Mouse (Mus musculus) heart, adult 2 months (tissue): ENCODE results near the gene Serpinb8. TPM values are rescaled to one million over a fixed set of nuclear protein-coding genes. Genes with fewer than 3 reads are reported as not detected.

Experiments used
- DNase-seq, 2 experiments: peaks; one replicate each; pipeline ENCODE4 v3.0.0; 2021
- H3K27ac ChIP-seq: fragments of 200-600 bp; 2 replicates; pipeline ENCODE4 v1.8.1; 2022
- H3K27me3 ChIP-seq: fragments of 200-500 bp; 2 replicates; pipeline ENCODE4 v1.6.1; 2012; ENCODE audit warnings: mild to moderate bottlenecking, low read length, inconsistent platforms, mixed read lengths; ENCODE audit not compliant: control insufficient read depth, insufficient read depth
- H3K36me3 ChIP-seq: fragments of 200-500 bp; 2 replicates; pipeline ENCODE4 v1.6.1; 2012; ENCODE audit warnings: low read length, inconsistent platforms; ENCODE audit not compliant: control insufficient read depth, insufficient read depth
- H3K4me1 ChIP-seq: fragments of 200-500 bp; 2 replicates; pipeline ENCODE4 v1.6.1; 2011; ENCODE audit warnings: low read length; ENCODE audit not compliant: control insufficient read depth, insufficient read depth
- H3K4me3 ChIP-seq: fragments of 200-600 bp; 2 replicates; pipeline ENCODE4 v1.8.1; 2022
- H3K79me2 ChIP-seq: fragments of 200-500 bp; replicated peaks from 2 replicates; pipeline ENCODE4 v1.6.1; 2012; ENCODE audit warnings: mild to moderate bottlenecking, inconsistent platforms, low read length, moderate library complexity, mixed read lengths; ENCODE audit not compliant: control insufficient read depth, insufficient read depth
- H3K9ac ChIP-seq: fragments of 200-500 bp; 2 replicates; pipeline ENCODE4 v1.6.1; 2012; ENCODE audit warnings: low read depth, mild to moderate bottlenecking, control low read depth, inconsistent platforms, low read length, mixed read lengths
- CTCF ChIP-seq: fragments of 200-600 bp; IDR thresholded peaks from 2 replicates; pipeline ENCODE4 v1.8.1; 2022; ENCODE audit warnings: antibody characterized with exemption, mild to moderate bottlenecking, moderate library complexity
- EP300 ChIP-seq: fragments of 200-500 bp; IDR thresholded peaks from 2 replicates; pipeline ENCODE4 v1.6.1; 2011; ENCODE audit warnings: low read depth, low read length, control low read depth; ENCODE audit not compliant: insufficient read depth
- POLR2A ChIP-seq: fragments of 200-500 bp; IDR thresholded peaks from 2 replicates; pipeline ENCODE4 v1.6.1; 2011; ENCODE audit warnings: mild to moderate bottlenecking, low read depth, low read length, control low read depth; ENCODE audit not compliant: insufficient read depth
- WGBS: fragments of 180-500 bp; shearing (Covaris S2); methylation state at CpG from one replicate; pipeline ENCODE4 v1.1.7; 2018; 5-methylcytosine and 5-hydroxymethylcytosine counted together
- intact Hi-C: fragments of 180-260 bp; cut with DNase I; formaldehyde crosslinking; loops from one replicate; pipeline ENCODE4 v1.15.1; 2025
- long read RNA-seq: library from polyadenylated mRNA; stranded (forward); transcript quantifications from one replicate; pipeline ENCODE4 v2.0.0, GENCODE M21; 2021
- polyA plus RNA-seq: library from polyadenylated mRNA; depleted of rRNA; stranded (reverse); fragments of >200 nt; gene quantifications from 2 replicates; pipeline ENCODE4 v1.2.3, GENCODE M21; 2012; rRNA removed
- total RNA-seq, 2 experiments: library from RNA; stranded (reverse); gene quantifications; 2 replicates each; pipeline ENCODE4 v1.2.3; 2021

Serpinb8 gene
- total RNA-seq = 1 to 10 TPM; 1.8 TPM
- polyA plus RNA-seq = 1.3 and 2.0 TPM in 2 replicates
- long read RNA-seq, full-length matches to known transcripts = 3 of 3 reads
- long read RNA-seq, partial matches to known transcripts = 0 of 3 reads
- long read RNA-seq, other reads (novel, unspliced or antisense) = 0 of 3 reads

GRCm38 (mm10) chr1:107589691-107590470, at the start of gene Serpinb8:
Gene Serpinb8, plus strand, starts transcription at chr1:107590006.
- Histone ChIP-seq H3K36me3 (no peaks in the 10 kb centered on the region), H3K9ac (0 out of 2 replicates have a peak within 1 kb of the TSS, but pooled peaks have one; percentile 33), H3K27me3 (no peaks in the 10 kb centered on the region), H3K27ac (peak within 1 kb of the TSS; percentile 65), H3K4me1 (no peaks in the 10 kb centered on the region; the same call in none of the 2 replicates), H3K4me3 (peak within 1 kb of the TSS; percentile 36), H3K79me2 (no peaks in the 10 kb centered on the region)
- 12% methylated on average over 10 of the region's 10 CpGs for WGBS
- TF ChIP-seq EP300 (no peak), POLR2A (no peak), CTCF (no peak)
- peak; percentile 64 to 72 for DNase-seq
- intact Hi-C loops = no loop called here

GRCm38 (mm10) chr1:107559494-107559893, 30.3 kb upstream of the Serpinb8 start:
- DNase-seq = no peak
- WGBS = 73% methylated on average over 3 of the region's 3 CpGs

GRCm38 (mm10) chr1:107562110-107562509, 27.7 kb upstream of the Serpinb8 start:
- no peak overlapping the region for H3K27ac ChIP-seq
- no peaks in the 10 kb centered on the region for H3K79me2 ChIP-seq
- no peak overlapping the region for H3K9ac ChIP-seq
- H3K36me3 ChIP-seq = no peaks in the 10 kb centered on the region
- 64% methylated on average over 1 of the region's 1 CpGs for WGBS
- H3K4me1 ChIP-seq = no peaks in the 10 kb centered on the region; the same call in 1 of the 2 replicates
- no peak overlapping the region for H3K4me3 ChIP-seq
- no peak for DNase-seq
- no peaks in the 10 kb centered on the region for H3K27me3 ChIP-seq
- TF ChIP-seq CTCF (0 out of 2 replicates have a peak, but pooled peaks have one; percentile 23), POLR2A (no peak)
- intact Hi-C loops = no loop called here

More at GRCm38 (mm10) chr1:107559494-107559893, 30.3 kb upstream of the Serpinb8 start:
- Histone ChIP-seq H3K27ac (no peak overlapping the region), H3K79me2 (no peaks in the 10 kb centered on the region), H3K36me3 (no peaks in the 10 kb centered on the region), H3K4me1 (no peaks in the 10 kb centered on the region), H3K27me3 (no peaks in the 10 kb centered on the region), H3K9ac (no peak overlapping the region), H3K4me3 (no peak overlapping the region)
- TF ChIP-seq POLR2A (no peak), EP300 (no peak), CTCF (no peak)
- intact Hi-C loops = no loop called here

GRCm38 (mm10) chr1:107565644-107566043, 24.2 kb upstream of the Serpinb8 start:
- Histone ChIP-seq H3K4me3 (no peak overlapping the region), H3K4me1 (no peaks in the 10 kb centered on the region; the same call in 1 of the 2 replicates), H3K27me3 (no peaks in the 10 kb centered on the region), H3K27ac (no peak overlapping the region), H3K79me2 (no peaks in the 10 kb centered on the region), H3K36me3 (no peaks in the 10 kb centered on the region), H3K9ac (no peak overlapping the region)
- intact Hi-C loops = no loop called here
- TF ChIP-seq EP300 (no peak), CTCF (peak; percentile 30), POLR2A (no peak)
- no peak for DNase-seq

- no peak for DNase-seq
- intact Hi-C loops = no loop called here
- no peak for TF ChIP-seq EP300
- TF ChIP-seq CTCF = no peak
- TF ChIP-seq POLR2A = no peak
- H3K79me2 ChIP-seq = no peaks in the 10 kb centered on the region
- H3K36me3 ChIP-seq = no peaks in the 10 kb centered on the region
- no peak overlapping the region for H3K9ac ChIP-seq
- 67% methylated on average over 2 of the region's 2 CpGs for WGBS
- no peak overlapping the region for H3K27ac ChIP-seq
- H3K4me3 ChIP-seq = no peak overlapping the region
- H3K27me3 ChIP-seq = no peaks in the 10 kb centered on the region
- H3K4me1 ChIP-seq = no peaks in the 10 kb centered on the region
Observed at GRCm38 (mm10) chr1:107576094-107576493, 13.7 kb upstream of the Serpinb8 start.

- Histone ChIP-seq H3K4me3 (no peak overlapping the region), H3K9ac (no peak overlapping the region), H3K4me1 (no peaks in the 10 kb centered on the region), H3K79me2 (no peaks in the 10 kb centered on the region), H3K27ac (no peak overlapping the region), H3K36me3 (no peaks in the 10 kb centered on the region), H3K27me3 (no peaks in the 10 kb centered on the region)
- intact Hi-C loops = no loop called here
- TF ChIP-seq EP300 = no peak
- TF ChIP-seq CTCF = no peak
- no peak for TF ChIP-seq POLR2A
- WGBS = 47% methylated on average over 1 of the region's 1 CpGs
- DNase-seq = no peak
Observed at GRCm38 (mm10) chr1:107577514-107577913, 12.3 kb upstream of the Serpinb8 start.
